Mouse (Mus musculus): ENCODE measurements around the gene Fbxl20.
A peak's percentile ranks its signal among the peaks of the same experiment; 100 is the strongest.

Fbxl20 gene

GRCm38 (mm10) chr11:98088224-98088623 lies 62.0 kb downstream of the Fbxl20 start:
- DNase-seq (ENCODE audit: low read depth): no peak

- DNase-seq (ENCODE audit: low read depth): no peak
These were observed 63.6 kb downstream of the Fbxl20 start for GRCm38 (mm10) chr11:98086574-98086973.

GRCm38 (mm10) chr11:98086141-98086540 lies 64.1 kb downstream of the Fbxl20 start:
- no peak for DNase-seq (ENCODE audit: low read depth)

GRCm38 (mm10) chr11:98082745-98083144 lies 67.5 kb downstream of the Fbxl20 start:
- DNase-seq (ENCODE audit: low read depth): no peak

GRCm38 (mm10) chr11:98080450-98080849 lies 69.8 kb downstream of the Fbxl20 start:
- DNase-seq (ENCODE audit: low read depth): no peak

GRCm38 (mm10) chr11:98077086-98077485 lies 73.1 kb downstream of the Fbxl20 start:
- no peak for DNase-seq (ENCODE audit: low read depth)

GRCm38 (mm10) chr11:98075195-98075808 lies 74.9 kb downstream of the Fbxl20 start:
- peak; percentile 91 for DNase-seq (ENCODE audit: low read depth)

- no peak for DNase-seq (ENCODE audit: low read depth)
These were observed 76.8 kb downstream of the Fbxl20 start for GRCm38 (mm10) chr11:98073442-98073841.

GRCm38 (mm10) chr11:98067255-98067654 lies 82.9 kb downstream of the Fbxl20 start:
- DNase-seq (ENCODE audit: low read depth): no peak

- DNase-seq (ENCODE audit: low read depth): no peak
These were observed 84.0 kb downstream of the Fbxl20 start for GRCm38 (mm10) chr11:98066201-98066600.

GRCm38 (mm10) chr11:98061904-98062562 lies 88.2 kb downstream of the Fbxl20 start:
- DNase-seq (ENCODE audit: low read depth): no peak

- no peak for DNase-seq (ENCODE audit: low read depth)
These were observed 88.8 kb downstream of the Fbxl20 start for GRCm38 (mm10) chr11:98061441-98061840.

GRCm38 (mm10) chr11:98060104-98060692 lies 90.0 kb downstream of the Fbxl20 start:
- DNase-seq (ENCODE audit: low read depth): no peak

- DNase-seq (ENCODE audit: low read depth): no peak
These were observed 90.5 kb downstream of the Fbxl20 start for GRCm38 (mm10) chr11:98059662-98060061.

GRCm38 (mm10) chr11:98057998-98058397 lies 92.2 kb downstream of the Fbxl20 start:
- no peak for DNase-seq (ENCODE audit: low read depth)

- no peak for DNase-seq (ENCODE audit: low read depth)
These were observed 92.7 kb downstream of the Fbxl20 start for GRCm38 (mm10) chr11:98057466-98057865.

GRCm38 (mm10) chr11:98052989-98053834 lies 97.0 kb downstream of the Fbxl20 start, which contains the start of gene Stac2:
Gene Stac2, minus strand, starts transcription at chr11:98053462.
- DNase-seq (ENCODE audit: low read depth): no peak

- DNase-seq (ENCODE audit: low read depth): peak; percentile 53
These were observed 97.8 kb downstream of the Fbxl20 start for GRCm38 (mm10) chr11:98052129-98052988.

- no peak for DNase-seq (ENCODE audit: low read depth)
These were observed 98.5 kb downstream of the Fbxl20 start for GRCm38 (mm10) chr11:98051611-98052128.

- no peak for DNase-seq (ENCODE audit: low read depth)
These were observed 99.3 kb downstream of the Fbxl20 start for GRCm38 (mm10) chr11:98050940-98051339.

- no peak for DNase-seq (ENCODE audit: low read depth)
These were observed 99.7 kb downstream of the Fbxl20 start for GRCm38 (mm10) chr11:98050520-98050815.

Measured in naive thymus-derived CD4-positive, alpha-beta T cell, adult 2 months (primary cell).